Mouse (Mus musculus): Measurements from ENCODE around the gene Gm20388.

The Gm20388 gene

DNA sequence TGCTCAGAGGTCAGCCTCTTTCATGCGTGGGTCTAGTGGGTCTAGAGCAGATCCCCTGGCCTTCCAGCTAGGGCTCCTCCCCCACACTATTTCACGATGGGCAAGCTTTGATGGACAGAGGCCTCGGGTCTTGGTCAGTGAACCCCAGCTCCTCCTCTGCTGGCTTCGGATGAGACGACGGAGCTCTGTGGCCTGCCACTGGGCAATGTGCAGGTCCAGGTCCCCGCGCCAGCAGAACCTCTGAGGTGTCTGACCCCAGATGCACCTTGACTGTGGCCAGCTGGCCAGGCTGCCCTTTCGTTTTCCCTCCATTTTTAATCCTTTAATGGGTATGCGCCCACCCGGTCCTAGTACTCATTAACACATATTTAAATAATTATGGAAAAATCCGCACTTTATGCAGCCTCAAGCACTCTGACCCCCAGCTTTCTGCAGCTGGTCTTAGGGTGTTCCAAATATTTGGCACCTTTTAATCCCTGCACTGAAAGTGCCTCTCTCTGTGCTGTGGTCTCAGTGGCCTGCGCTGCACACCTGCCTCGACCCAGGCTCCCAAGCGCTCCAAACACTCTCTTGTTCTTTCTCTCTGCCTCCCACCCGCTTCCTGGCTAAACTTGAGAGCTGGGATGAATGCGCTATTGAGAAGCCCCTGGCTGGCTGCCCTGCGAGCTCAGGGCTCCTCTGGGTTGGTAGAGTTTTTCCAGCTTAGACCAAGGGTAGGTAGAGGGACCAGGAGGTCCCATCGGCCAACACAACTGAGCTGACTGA, 1293.2 kb downstream of the Gm20388 start:
- no peak for DNase-seq (ENCODE audit: low spot score)

DNA sequence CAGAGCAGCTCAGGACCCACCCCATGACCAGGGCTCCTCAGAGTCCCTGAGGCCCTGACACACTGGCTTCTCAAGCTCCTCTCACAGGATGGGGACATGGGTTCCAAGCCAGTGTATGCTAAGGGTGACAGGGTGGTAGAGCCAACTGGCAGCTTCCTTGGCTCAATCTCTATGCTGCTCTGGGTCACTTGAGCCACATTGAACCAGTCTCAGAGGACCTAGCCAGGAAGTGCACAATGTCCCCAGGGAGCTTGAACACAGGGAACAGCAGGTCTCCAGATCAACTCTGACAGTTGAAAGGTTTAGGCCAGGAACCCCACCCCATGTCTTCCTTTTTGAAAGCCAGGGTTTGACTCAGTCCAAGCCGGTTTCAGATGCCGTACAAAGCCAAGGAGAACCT, 1296.5 kb downstream of the Gm20388 start:
- DNase-seq (ENCODE audit: low spot score) = peak; percentile 60

DNA sequence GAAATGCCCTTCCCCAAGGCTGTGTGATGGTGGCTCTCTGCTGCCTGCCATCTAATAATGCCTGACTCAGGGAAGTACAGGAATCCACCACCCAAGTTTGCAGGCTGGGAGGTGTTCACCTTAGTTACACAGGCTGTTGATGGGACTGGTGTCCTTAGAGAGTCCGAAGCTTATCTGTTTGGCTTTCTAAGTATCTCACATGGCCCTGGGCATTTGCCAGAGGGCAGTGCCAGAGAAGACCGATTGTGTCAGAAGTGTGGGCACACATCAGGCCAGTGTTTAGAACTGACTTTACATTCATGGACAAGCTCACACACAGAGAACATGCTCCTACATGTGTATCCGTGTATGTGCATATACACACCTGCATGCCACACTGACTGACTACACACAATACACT, 1300.0 kb downstream of the Gm20388 start:
- DNase-seq (ENCODE audit: low spot score) = no peak

DNA sequence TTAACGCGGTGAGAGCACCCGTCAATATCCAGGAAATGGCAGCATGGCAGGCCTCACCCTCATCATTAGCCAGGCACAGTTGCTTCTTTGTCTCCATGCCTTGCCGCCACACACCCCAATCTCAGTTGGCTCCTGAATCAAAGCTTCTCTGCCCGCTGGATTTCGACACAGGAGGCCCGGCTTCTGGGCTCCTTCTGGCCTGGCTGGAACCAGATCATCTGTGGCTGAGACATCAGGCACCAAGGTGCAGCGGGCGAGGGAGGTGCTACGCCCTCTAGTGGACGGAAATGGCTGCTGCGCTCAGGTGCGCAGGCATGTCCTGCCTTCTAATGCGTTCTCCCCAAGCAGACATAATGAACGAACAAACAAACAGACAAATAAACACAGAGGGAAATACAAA, 1302.6 kb downstream of the Gm20388 start:
- peak; percentile 59 for DNase-seq (ENCODE audit: low spot score)

DNA sequence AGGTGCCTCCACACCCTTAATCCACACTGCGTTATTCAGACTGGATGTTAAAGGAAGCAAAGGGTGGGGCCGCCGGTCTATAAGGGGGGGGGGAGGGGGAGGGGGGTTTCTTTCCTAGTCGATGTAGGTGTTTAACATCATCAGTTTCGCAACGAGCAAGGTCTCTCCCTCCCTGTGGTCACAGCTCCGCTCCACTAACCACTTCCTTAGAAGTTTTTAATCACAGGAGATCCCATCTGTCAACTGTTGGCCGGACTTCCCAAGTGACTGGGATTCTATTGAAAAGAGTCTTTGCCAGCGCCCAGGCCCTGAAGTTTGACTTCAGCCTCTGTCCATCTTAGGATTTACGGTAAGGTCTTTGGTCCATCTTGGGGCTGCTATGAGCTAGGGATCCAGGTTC, 1303.0 kb downstream of the Gm20388 start:
- DNase-seq (ENCODE audit: low spot score) = no peak

DNA sequence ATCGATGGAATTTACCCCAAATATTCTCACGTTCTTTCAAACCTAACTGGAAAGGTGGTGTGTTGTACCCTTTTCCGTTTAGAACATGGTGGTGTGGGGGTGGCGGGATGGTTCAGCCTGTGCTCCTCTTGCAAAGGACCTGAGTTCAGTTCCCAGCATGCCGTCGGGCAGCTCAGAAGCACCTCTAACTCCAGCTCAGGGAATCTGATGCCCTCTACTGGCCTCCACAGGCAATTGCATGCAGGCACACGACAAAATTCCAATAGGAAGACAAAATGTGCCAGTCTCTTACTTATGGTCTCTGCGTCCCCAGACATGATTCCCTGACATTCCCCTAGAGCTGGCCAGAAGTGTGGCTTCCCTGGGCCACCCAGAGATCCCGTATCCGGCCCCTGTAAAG, 1304.3 kb downstream of the Gm20388 start:
- no peak for DNase-seq (ENCODE audit: low spot score)

DNA sequence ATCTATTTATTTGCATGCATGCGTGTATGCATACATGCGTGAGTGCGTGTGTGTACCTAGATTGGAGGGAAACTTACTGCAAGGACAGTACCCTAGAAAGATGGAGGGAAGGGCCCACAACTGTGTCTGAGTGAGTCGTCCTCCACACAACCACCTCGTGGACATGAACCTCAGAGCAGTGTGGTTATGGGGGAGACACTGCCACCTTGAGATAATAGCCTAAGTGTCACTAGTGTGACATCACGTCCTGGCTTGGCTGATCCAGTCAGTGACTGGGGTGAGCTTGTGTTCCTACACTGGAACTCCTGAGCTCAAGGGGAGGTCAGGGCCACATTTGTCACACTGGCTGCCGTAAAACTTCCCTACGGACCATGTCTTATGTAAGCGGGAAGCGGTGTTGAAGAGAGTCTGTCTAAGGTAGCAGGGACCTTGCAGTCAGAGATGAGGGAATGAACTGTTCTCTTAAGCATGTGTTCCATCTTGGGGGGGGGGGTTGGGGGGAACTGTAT, 1305.9 kb downstream of the Gm20388 start:
- DNase-seq (ENCODE audit: low spot score) = no peak

DNA sequence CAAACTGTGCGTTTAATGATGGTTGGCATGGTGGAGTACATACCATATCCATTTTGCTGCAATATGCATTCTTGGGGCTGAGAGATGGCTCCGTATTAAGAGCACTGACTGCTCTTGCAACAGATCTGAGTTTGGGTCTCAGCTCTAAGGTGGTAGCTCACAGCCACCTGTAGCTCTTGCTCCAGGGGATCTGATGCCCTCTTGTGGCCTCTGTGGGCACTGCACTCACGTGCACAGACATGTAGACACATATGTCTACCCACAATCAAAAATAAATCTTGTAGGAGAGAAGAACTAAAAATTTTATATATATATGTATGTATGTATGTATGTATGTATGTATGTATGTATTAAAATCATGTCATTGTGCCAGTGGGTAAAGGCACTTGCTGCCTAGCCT, 1307.8 kb downstream of the Gm20388 start:
- no peak for DNase-seq (ENCODE audit: low spot score)

DNA sequence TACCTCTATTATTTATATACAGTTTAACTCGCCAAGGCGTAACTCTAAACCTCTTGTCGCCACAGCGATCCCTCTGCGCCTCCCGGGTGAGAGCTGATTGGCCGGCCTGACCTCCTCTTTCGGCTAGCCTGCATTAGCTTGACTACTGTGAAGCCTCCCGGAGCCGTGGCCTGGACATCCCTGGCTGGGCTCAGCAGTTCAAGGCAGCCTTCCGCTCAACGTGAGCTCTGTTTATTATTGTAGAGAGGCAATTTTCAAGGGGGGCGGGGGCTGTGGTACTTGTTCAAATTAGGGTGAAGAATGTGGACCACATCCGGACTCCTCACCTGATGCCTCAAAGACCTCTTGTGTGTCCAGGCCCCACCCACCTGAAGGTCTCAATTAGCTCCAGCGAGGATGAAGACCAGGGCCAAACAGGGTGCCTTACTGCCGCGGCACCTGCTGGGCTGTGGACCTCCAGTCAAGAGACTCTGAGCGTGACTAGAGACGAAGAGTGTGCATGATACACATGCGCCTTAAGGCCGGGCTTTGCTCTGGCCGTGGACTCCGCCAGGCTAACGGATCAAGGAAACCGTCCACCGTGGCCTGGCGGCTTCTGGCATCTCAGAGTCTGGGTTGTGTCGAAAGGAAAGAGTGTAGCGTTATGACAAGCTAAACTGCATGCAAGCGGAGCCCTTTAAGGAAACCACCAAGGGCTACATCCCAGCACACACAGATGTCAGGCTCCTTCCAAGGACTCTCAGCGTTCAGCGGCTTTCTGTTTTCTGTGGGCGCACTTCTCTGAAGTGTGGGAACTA, 1309.7 kb downstream of the Gm20388 start:
- DNase-seq (ENCODE audit: low spot score) = no peak

DNA sequence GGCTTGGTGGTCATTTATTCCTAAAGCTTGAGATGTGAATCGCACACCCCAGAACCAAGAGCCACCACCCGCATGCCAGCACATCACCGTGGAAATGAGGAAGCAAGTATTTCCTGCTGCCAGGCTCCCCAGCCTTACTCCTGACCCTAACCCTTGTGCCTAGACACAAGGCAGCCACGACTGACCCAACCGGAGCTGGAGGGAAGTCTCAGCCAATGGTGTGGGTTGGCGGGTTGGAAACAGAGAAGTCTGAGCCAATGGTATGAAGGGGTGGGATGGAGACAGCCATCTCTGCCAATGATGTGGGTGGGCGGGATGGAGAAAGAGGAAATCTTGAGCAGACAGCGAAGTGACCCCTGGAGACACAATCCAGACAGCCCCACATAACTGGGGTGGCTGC, 1314.1 kb downstream of the Gm20388 start:
- DNase-seq (ENCODE audit: low spot score) = no peak

DNA sequence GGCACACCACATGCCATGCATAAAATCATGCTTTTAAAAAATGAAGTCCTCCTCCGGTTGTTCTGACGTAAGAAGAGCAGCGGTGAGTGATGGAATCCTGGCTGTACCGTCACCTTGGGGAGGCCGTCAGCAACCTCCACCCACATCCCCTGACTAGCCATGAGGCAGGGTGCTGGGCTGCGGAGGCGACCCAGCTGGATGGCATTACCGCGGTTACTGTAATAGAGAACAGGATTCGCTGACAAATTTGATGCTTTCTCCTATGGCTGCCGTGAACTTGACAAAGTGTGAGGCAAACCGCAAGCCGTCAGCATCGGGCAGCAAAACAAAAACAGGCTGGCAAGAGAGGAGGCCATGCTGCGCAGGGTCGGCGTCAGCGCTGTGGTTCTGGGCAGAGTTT, 1317.1 kb downstream of the Gm20388 start:
- DNase-seq (ENCODE audit: low spot score) = no peak

DNA sequence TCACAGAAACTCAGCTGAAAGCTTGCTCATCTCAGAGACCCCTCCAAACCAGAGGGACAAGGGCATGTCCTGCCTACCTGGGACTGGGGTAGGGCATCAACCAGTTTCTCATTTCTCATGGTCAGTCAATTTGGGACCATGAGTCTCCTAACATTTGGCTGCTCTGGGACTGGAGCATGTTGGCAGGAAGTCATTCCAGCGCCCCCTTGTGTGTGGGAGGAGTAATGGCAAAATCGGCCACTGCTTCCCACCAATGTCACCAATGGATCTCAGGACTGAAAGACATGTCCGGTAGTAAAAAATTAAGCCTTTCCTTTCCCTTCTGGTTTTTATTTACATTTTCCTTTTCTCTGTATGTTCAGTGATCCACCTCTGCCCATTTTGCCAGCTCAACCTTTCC, 1318.3 kb downstream of the Gm20388 start:
- DNase-seq (ENCODE audit: low spot score) = peak; percentile 51

DNA sequence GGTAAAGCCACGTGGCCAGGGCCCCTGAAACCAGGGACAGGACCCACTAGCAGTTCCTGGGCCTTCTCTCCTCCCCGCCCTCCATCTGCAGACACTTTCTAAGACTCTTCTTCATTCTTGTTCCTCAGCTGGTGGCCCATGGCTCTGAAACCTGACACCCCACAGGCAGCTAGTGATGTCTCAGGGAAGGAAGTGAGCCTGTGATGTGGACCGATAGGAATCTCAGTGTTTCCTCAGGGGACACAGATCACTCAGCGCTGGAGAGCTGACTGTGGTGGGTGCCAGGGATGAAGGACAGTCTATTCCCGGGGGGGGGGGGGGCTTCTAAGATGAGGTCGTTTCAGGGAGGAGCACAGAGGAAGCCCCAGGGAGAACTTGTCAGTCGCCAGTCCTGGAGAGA, 1318.9 kb downstream of the Gm20388 start:
- DNase-seq (ENCODE audit: low spot score) = no peak

DNA sequence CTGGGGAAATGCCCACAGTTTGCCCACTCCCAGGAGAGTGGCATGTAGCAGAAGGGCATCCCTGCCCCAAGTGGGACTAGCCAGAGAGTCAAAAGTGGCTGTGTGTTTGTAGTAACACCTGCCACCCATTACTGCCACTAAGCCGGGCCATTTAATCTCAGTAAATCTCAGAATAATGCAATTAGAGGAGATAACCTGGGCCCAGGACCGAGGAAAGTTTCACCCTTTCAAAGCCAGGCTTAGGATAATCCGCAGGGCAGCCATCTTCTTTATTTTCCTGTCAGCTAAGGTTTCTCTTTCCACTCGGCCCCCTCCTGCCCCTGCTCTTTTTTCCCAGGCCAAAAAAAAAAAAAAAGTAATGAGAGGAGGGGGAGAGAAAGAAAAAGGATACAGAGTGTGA, 1322.6 kb downstream of the Gm20388 start:
- DNase-seq (ENCODE audit: low spot score) = no peak

DNA sequence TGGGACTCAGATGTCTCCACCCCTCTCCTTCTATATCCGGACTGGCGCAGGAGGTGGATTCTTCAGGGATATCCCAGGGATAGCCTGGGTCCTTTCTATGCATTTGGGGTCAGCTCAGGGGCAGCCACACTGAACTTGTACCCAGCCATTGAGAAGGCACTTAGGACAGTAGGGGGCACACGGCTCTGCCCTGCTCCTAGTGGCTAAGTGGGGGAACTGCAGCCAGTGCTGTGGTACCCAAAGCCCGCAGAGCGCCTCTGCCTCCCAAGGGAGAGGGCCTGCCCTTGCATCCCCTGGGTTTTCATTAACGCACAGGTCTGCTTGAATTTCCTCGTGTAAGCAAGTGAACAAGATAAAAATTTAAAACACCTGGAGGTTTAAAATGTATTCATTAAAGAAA, 1324.3 kb downstream of the Gm20388 start:
- DNase-seq (ENCODE audit: low spot score) = no peak

DNA sequence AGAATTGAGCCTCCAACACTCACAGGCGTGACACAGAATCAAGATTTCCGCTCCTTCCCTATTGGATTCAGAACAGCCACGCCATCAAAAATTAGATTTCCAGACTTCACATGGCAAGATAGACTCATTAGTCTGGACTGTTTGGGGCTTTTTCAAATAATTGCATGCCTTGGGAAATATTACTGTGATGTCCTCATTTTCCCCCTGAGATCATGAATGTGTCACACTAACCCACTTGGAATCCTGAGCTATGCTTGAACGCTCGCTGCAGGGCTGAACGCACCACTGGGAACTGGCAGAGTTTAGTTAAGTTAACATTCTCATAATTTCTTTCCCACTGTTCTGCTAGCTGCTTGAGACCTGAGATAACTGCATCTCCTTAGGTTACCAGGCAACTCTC, 1329.0 kb downstream of the Gm20388 start:
- peak; percentile 2 for DNase-seq (ENCODE audit: low spot score)

DNA sequence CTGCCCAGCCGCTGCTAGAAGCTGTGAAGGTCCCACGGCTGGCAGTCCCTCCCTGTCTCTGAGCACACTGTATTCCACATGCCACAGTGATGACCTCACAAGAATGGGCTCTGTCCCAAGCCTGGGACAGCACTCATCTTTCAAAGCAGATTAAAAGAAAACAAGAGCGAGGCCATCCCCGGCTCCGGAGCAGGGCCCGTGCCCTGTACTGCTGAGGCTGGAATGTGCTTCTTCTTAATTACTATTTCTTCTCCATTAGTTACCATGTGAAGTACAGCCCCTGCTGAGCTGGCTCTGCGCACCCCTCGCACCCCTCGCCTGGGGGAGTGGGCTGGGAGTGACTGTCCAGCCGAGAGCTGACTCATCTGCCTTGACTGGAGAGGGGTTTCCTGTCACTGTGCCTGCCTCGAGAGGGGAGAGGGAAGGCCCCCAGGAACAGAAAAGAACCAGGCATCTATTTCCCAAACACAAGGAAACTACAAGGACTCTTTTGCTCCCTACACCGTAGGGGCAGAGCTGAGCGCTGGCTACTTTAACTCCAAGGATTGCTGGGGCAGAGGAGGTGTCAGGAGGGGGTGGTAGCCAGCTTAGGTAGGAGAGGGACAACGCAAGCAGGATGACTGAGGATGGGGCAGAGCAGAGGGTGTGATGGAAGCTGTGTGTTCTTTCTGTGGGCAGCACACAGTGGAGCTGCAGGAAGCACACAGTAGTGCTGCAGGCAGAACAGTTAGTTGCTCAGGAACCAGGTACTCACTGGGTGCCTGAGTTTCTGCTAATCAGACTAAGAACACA, 1331.3 kb downstream of the Gm20388 start:
- DNase-seq (ENCODE audit: low spot score) = peak; percentile 69

DNA sequence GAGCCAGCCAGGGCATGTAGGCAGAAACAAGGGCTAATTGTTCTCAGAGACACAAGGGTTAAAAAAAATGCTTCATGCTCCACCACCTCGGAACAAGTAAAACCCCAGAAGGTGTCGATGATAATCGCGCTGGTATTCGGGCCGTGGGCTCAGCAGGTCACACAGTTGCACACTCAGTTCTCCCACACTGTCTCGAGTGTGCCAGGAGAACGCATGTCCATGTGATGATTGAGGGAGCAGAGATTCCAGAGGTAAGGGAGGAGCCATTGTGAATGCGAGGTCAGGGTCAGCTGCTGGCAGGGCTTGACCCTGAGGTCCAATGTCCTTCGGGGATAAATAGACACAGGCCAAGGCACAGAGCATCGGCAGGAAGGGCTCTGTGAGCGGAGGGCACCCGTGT, 1332.0 kb downstream of the Gm20388 start:
- DNase-seq (ENCODE audit: low spot score) = no peak

DNA sequence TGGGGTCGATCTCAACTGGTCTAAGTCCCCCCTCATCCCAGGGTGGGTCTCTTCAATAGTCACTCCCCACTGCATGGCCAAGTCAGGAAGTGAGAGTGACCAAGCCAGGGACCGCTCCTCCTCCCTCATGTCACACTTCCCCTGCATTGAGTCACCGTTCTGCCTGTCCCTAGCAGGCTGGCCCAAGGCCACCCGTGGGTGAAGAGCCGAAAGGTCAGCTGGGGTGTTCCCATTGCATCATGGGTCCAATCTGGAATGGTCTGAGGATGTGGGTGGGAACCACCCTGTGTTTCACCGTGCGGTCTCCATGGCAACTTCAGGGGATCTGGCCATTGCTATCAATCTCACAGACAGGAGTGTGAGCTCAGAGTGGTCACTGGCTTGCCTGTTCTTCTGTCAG, 1338.2 kb downstream of the Gm20388 start:
- DNase-seq (ENCODE audit: low spot score) = peak; percentile 16

DNA sequence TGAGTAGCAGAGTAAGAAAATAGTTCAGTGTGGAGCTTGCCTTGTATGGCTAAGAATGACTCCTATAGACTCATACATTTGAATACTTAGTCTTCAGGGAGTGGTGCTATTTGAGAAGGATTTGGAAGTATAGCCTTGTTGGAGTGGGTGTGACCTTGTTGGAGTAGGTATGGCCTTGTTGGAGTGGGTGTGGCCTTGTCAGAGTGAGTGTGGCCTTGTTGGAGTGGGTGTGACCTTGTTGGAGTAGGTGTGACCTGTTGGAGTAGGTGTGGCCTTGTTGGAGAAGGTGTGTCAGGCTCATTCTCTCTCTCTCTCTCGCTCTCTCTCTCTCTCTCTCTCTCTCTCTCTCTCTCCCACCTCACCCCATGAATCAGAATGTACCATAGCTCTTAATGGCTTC, 1338.8 kb downstream of the Gm20388 start:
- no peak for DNase-seq (ENCODE audit: low spot score)

DNA sequence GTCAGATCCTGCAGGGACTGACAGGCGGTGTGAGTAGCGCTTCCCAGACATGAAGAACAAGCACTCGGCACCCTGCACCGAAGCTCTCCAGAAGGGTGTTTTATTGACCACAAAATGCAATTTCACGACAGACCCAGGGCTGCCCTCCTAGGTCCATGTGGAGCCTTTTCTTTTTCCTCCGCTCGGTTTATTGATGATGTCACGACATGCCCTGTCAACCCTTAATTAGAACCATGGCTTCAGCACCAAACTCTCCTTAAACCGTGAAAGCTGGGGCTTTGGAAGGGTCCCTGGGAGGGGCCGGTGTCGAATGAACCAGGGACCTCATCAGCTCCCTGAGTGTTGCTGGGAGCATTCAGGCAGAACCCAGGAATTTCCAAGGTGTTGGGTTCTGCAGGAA, 1340.4 kb downstream of the Gm20388 start:
- no peak for DNase-seq (ENCODE audit: low spot score)

DNA sequence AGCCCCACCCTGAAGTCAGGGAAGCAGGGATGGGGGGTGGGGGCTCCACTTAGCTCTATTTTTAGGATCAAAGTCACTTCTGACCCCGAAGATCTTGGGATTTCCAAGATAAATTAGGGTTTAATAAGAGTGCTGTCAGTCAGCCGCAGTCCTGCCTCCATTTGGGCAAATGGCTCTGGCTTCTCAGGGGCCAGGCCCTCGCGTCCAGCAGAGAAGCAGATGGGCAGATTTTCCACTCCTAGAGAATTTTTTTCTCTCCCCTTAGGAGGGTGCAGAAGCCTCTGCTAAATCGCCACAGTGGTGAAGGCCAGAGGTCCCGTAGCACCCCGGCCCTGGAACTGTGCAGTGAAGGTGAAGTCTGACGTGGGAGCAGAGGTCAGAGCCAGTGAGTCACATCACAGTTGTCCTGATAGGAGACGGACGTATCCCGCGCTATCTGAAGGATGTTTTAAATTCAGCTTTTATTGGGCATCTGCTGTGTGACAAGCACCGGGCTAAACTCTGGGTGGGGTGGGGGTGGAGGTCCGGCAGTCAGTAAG, 1345.2 kb downstream of the Gm20388 start:
- DNase-seq (ENCODE audit: low spot score) = no peak

Measured in adipocyte (in vitro differentiated cells).